Mouse (Mus musculus) heart, adult 2 months (tissue): ENCODE results near the gene Rab11fip5. TPM values are rescaled to one million over a fixed set of nuclear protein-coding genes. Genes with fewer than 3 reads are reported as not detected.

Experiments
- DNase-seq, 2 experiments: peaks; one replicate each; pipeline ENCODE4 v3.0.0; 2021
- H3K27ac ChIP-seq: fragments of 200-600 bp; 2 replicates; pipeline ENCODE4 v1.8.1; 2022
- H3K27me3 ChIP-seq: fragments of 200-500 bp; 2 replicates; pipeline ENCODE4 v1.6.1; 2012; ENCODE audit warnings: mild to moderate bottlenecking, low read length, inconsistent platforms, mixed read lengths; ENCODE audit not compliant: control insufficient read depth, insufficient read depth
- H3K36me3 ChIP-seq: fragments of 200-500 bp; 2 replicates; pipeline ENCODE4 v1.6.1; 2012; ENCODE audit warnings: low read length, inconsistent platforms; ENCODE audit not compliant: control insufficient read depth, insufficient read depth
- H3K4me1 ChIP-seq: fragments of 200-500 bp; 2 replicates; pipeline ENCODE4 v1.6.1; 2011; ENCODE audit warnings: low read length; ENCODE audit not compliant: control insufficient read depth, insufficient read depth
- H3K4me3 ChIP-seq: fragments of 200-600 bp; 2 replicates; pipeline ENCODE4 v1.8.1; 2022
- H3K79me2 ChIP-seq: fragments of 200-500 bp; replicated peaks from 2 replicates; pipeline ENCODE4 v1.6.1; 2012; ENCODE audit warnings: mild to moderate bottlenecking, inconsistent platforms, low read length, moderate library complexity, mixed read lengths; ENCODE audit not compliant: control insufficient read depth, insufficient read depth
- H3K9ac ChIP-seq: fragments of 200-500 bp; 2 replicates; pipeline ENCODE4 v1.6.1; 2012; ENCODE audit warnings: low read depth, mild to moderate bottlenecking, control low read depth, inconsistent platforms, low read length, mixed read lengths
- CTCF ChIP-seq: fragments of 200-600 bp; IDR thresholded peaks from 2 replicates; pipeline ENCODE4 v1.8.1; 2022; ENCODE audit warnings: antibody characterized with exemption, mild to moderate bottlenecking, moderate library complexity
- EP300 ChIP-seq: fragments of 200-500 bp; IDR thresholded peaks from 2 replicates; pipeline ENCODE4 v1.6.1; 2011; ENCODE audit warnings: low read depth, low read length, control low read depth; ENCODE audit not compliant: insufficient read depth
- POLR2A ChIP-seq: fragments of 200-500 bp; IDR thresholded peaks from 2 replicates; pipeline ENCODE4 v1.6.1; 2011; ENCODE audit warnings: mild to moderate bottlenecking, low read depth, low read length, control low read depth; ENCODE audit not compliant: insufficient read depth
- WGBS: fragments of 180-500 bp; shearing (Covaris S2); methylation state at CpG from one replicate; pipeline ENCODE4 v1.1.7; 2018; 5-methylcytosine and 5-hydroxymethylcytosine counted together
- intact Hi-C: fragments of 180-260 bp; cut with DNase I; formaldehyde crosslinking; loops from one replicate; pipeline ENCODE4 v1.15.1; 2025
- polyA plus RNA-seq: library from polyadenylated mRNA; depleted of rRNA; stranded (reverse); fragments of >200 nt; gene quantifications from 2 replicates; pipeline ENCODE4 v1.2.3, GENCODE M21; 2012
- total RNA-seq, 2 experiments: library from RNA; stranded (reverse); gene quantifications; 2 replicates each; pipeline ENCODE4 v1.2.3; 2021

Rab11fip5 gene
- total and polyA plus RNA-seq, 3 experiments = 41.6 to 73.9 (median 59.3) TPM

- intact Hi-C loops = no loop called here
- no peak overlapping the region; the same call in 1 of the 2 replicates for H3K27ac ChIP-seq
- no peak overlapping the region for H3K9ac ChIP-seq
- no peaks in the 10 kb centered on the region for H3K36me3 ChIP-seq
- no peaks in the 10 kb centered on the region for H3K27me3 ChIP-seq
- peaks cover 10% of the 10 kb centered on the region for H3K4me1 ChIP-seq
- peak in 1 of 2 experiments; percentile 46 for DNase-seq
- WGBS = 49% methylated on average over 8 of the region's 8 CpGs
- H3K79me2 ChIP-seq = no peaks in the 10 kb centered on the region; the same call in none of the 2 replicates
- no peak overlapping the region for H3K4me3 ChIP-seq
- TF ChIP-seq CTCF (no peak), POLR2A (no peak), EP300 (no peak)
Measured at GRCm38 (mm10) chr6:85343027-85343426, 31.4 kb downstream of the Rab11fip5 start.

- Histone ChIP-seq H3K79me2 (no peaks in the 10 kb centered on the region; the same call in 1 of the 2 replicates), H3K4me3 (no peak overlapping the region), H3K27me3 (no peaks in the 10 kb centered on the region), H3K27ac (no peak overlapping the region), H3K9ac (no peak overlapping the region), H3K4me1 (peaks cover 10% of the 10 kb centered on the region), H3K36me3 (no peaks in the 10 kb centered on the region)
- TF ChIP-seq CTCF (no peak), EP300 (no peak), POLR2A (no peak)
- 76% methylated on average over 13 of the region's 13 CpGs for WGBS
- intact Hi-C loops = no loop called here
- DNase-seq = no peak
Measured at GRCm38 (mm10) chr6:85341814-85342501, 32.5 kb downstream of the Rab11fip5 start.

DNA sequence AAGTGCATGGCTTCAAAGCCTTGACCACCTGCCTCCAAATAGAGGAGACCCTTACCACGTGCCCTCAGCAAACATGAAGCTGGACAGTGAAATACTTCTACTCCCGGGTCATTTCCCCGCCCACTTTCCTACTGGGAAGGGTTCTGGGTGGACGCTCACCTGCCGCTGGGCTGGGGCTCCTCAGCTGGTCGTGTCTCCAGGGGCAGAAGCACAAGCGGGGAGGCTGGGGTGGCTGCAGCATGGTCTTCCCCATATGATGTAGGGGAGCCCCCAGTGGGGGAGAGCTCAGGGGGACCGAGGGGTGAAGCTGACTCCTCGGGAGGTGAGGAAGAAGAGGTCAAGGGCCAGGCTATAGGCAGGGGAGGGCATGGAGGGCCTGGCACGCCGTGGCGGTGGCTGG is 34.2 kb downstream of the Rab11fip5 start:
- intact Hi-C loops = no loop called here
- TF ChIP-seq EP300 (no peak), POLR2A (no peak), CTCF (no peak)
- no peak for DNase-seq
- Histone ChIP-seq H3K27ac (no peak overlapping the region), H3K36me3 (no peaks in the 10 kb centered on the region), H3K4me3 (no peak overlapping the region), H3K9ac (no peak overlapping the region), H3K4me1 (peaks cover 7% of the 10 kb centered on the region), H3K79me2 (no peaks in the 10 kb centered on the region; the same call in 1 of the 2 replicates), H3K27me3 (no peaks in the 10 kb centered on the region)
- WGBS = 76% methylated on average over 12 of the region's 12 CpGs

DNA sequence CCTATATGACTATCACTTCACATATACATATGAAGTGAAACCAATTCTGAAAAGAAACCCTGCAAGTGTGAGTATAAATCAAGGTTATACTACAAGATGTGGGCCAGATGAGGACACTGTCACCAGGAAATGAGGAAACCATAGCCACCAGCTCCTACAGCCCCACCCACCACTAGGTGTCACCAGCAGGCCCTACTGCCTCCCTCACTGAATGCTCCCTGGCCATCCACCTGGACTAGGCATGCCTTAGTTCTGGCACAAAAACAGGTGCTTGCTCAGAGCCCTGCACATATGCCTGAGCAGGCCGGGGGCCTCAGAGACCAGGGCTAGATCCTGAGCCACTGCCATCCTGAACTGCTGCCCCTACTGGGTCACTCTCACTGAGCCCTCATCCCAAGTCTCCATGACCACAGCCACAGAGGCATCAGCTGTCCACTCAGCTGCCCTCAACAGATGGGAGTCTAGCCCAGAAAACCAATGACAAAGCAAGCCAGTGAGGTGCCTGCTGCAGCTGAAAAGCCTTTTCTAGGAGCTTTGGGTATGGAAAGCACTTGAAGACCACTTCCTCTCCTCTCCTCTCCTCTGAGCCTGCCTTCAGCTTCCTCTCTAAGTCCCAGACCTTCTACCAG is 35.0 kb downstream of the Rab11fip5 start:
- H3K27ac ChIP-seq = no peak overlapping the region
- H3K27me3 ChIP-seq = no peaks in the 10 kb centered on the region
- WGBS = 71% methylated on average over 1 of the region's 1 CpGs
- H3K4me3 ChIP-seq = no peak overlapping the region
- TF ChIP-seq EP300 (no peak), CTCF (peak; percentile 76), POLR2A (no peak)
- peaks cover 7% of the 10 kb centered on the region for H3K4me1 ChIP-seq
- no peaks in the 10 kb centered on the region for H3K36me3 ChIP-seq
- intact Hi-C loops = no loop called here
- no peak overlapping the region for H3K9ac ChIP-seq
- H3K79me2 ChIP-seq = no peaks in the 10 kb centered on the region; the same call in 1 of the 2 replicates
- peak; percentile 46 to 62 for DNase-seq

DNA sequence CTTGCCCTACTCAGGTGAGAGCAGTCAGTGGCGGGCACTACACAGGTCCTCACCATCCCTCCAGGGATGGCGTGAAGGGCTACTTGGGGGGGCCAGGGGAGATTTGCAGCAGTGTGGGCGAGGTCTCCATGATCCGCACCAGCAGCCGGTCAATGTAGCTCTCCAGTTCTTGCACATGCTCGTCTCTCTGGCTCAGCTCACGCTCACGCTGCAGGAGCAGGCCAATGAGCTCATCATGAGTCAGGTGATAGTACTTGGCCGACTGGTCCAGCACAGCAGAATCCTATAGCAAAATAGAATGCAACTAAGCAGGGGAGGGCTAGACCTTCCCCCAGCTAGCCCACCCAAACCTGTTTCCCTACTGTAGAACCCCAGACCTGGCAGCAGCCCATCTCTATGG is 37.5 kb downstream of the Rab11fip5 start:
- Histone ChIP-seq H3K27me3 (no peaks in the 10 kb centered on the region), H3K36me3 (no peaks in the 10 kb centered on the region), H3K4me1 (peaks cover 3% of the 10 kb centered on the region), H3K79me2 (no peaks in the 10 kb centered on the region; the same call in 1 of the 2 replicates), H3K9ac (no peak overlapping the region), H3K4me3 (no peak overlapping the region), H3K27ac (no peak overlapping the region)
- 78% methylated on average over 9 of the region's 9 CpGs for WGBS
- DNase-seq = no peak
- TF ChIP-seq CTCF = no peak
- no peak for TF ChIP-seq POLR2A
- TF ChIP-seq EP300 = no peak
- intact Hi-C loops = no loop called here

GRCm38 (mm10) chr6:85335352-85335751 is 39.1 kb downstream of the Rab11fip5 start:
- DNase-seq = no peak
- Histone ChIP-seq H3K36me3 (no peaks in the 10 kb centered on the region), H3K27me3 (no peaks in the 10 kb centered on the region), H3K4me1 (peaks cover 3% of the 10 kb centered on the region), H3K4me3 (no peak overlapping the region), H3K27ac (no peak overlapping the region), H3K79me2 (no peaks in the 10 kb centered on the region), H3K9ac (no peak overlapping the region)
- WGBS = 72% methylated on average over 3 of the region's 3 CpGs
- intact Hi-C loops = no loop called here
- TF ChIP-seq EP300 (no peak), POLR2A (no peak)
